Mouse (Mus musculus) neural tube, embryonic 15.5 days (tissue): Measurements from ENCODE around the gene Mrps23. TPM values are rescaled to one million over a fixed set of nuclear protein-coding genes. Genes with fewer than 3 reads are reported as not detected.
A peak's percentile ranks its signal among the peaks of the same experiment; 100 is the strongest.

Experiments
- ATAC-seq: fragments of 200-750 bp; cut with Nextera tagmentation; 2 replicates; pipeline ENCODE4 v1.8.0; 2017; ENCODE audit warnings: mild to moderate bottlenecking, moderate TSS enrichment, moderate library complexity; ENCODE audit not compliant: low FRiP score
- H3K27ac ChIP-seq: fragments of 300-500 bp; sonication (generic); replicated peaks from 2 replicates; pipeline ENCODE4 v1.5.1; 2015; ENCODE audit warnings: mild to moderate bottlenecking, inconsistent platforms
- H3K27me3 ChIP-seq: fragments of 300-500 bp; sonication (generic); replicated peaks from 2 replicates; pipeline ENCODE4 v1.6.1; 2015; ENCODE audit warnings: inconsistent platforms
- H3K36me3 ChIP-seq: fragments of 300-500 bp; sonication (generic); 2 replicates; pipeline ENCODE4 v1.6.1; 2015; ENCODE audit warnings: inconsistent platforms
- H3K4me1 ChIP-seq: fragments of 300-500 bp; sonication (generic); 2 replicates; pipeline ENCODE4 v1.6.1; 2015; ENCODE audit warnings: inconsistent platforms
- H3K4me2 ChIP-seq: fragments of 300-500 bp; sonication (generic); 2 replicates; pipeline ENCODE4 v1.6.1; 2015; ENCODE audit warnings: inconsistent platforms, mild to moderate bottlenecking, moderate library complexity
- H3K4me3 ChIP-seq: fragments of 300-500 bp; sonication (generic); replicated peaks from 2 replicates; pipeline ENCODE4 v1.5.1; 2015; ENCODE audit warnings: mild to moderate bottlenecking, inconsistent platforms
- H3K9ac ChIP-seq: fragments of 300-500 bp; sonication (generic); replicated peaks from 2 replicates; pipeline ENCODE4 v1.6.1; 2015; ENCODE audit warnings: mild to moderate bottlenecking, inconsistent platforms
- H3K9me3 ChIP-seq: fragments of 300-500 bp; sonication (generic); replicated peaks from 2 replicates; pipeline ENCODE4 v1.6.1; 2016; ENCODE audit warnings: inconsistent platforms
- WGBS: fragments of 180-500 bp; shearing (Covaris S2); methylation state at CpG from one replicate; pipeline ENCODE4 v1.1.7; 2015; ENCODE audit warnings: mixed read lengths; 5-methylcytosine and 5-hydroxymethylcytosine counted together
- polyA plus RNA-seq: library from polyadenylated mRNA; unstranded; fragments of >200 nt; fragmentation: Nextera tagmentation; extraction: Ambion mirVana; gene quantifications from 2 replicates; pipeline ENCODE4 v1.2.1, GENCODE M21; 2015

Mrps23 gene
- polyA plus RNA-seq, 1 experiment from 2014 or later: 64.9 TPM

GRCm38 (mm10) chr11:88214881-88215831 is 11.0 kb downstream of the Mrps23 start:
- Histone ChIP-seq H3K36me3 (peaks cover 18% of the 10 kb centered on the region), H3K4me2 (peak overlapping the region; percentile 52), H3K4me1 (peaks cover 20% of the 10 kb centered on the region), H3K9ac (peak overlapping the region; percentile 22; the same call in 1 of the 2 replicates), H3K9me3 (no peaks in the 10 kb centered on the region), H3K4me3 (peak overlapping the region; percentile 23), H3K27ac (peak overlapping the region; percentile 78), H3K27me3 (no peaks in the 10 kb centered on the region)
- WGBS: 48% methylated on average over 21 of the region's 21 CpGs
- ATAC-seq: peak; percentile 80

GRCm38 (mm10) chr11:88216231-88216685 is 12.1 kb downstream of the Mrps23 start:
- Histone ChIP-seq H3K4me2 (peak overlapping the region; percentile 52), H3K4me1 (peaks cover 20% of the 10 kb centered on the region), H3K4me3 (peak overlapping the region; percentile 23), H3K9me3 (no peaks in the 10 kb centered on the region), H3K27ac (peak overlapping the region; percentile 78), H3K27me3 (no peaks in the 10 kb centered on the region), H3K36me3 (peaks cover 7% of the 10 kb centered on the region), H3K9ac (peak overlapping the region; percentile 26)
- WGBS: 7% methylated on average over 10 of the region's 10 CpGs
- ATAC-seq: peak; percentile 43; the same call in 1 of the 2 replicates

GRCm38 (mm10) chr11:88218155-88218554 is 14.0 kb downstream of the Mrps23 start:
- WGBS: 92% methylated on average over 6 of the region's 6 CpGs
- ATAC-seq: no peak
- H3K9ac ChIP-seq: no peak overlapping the region
- H3K27me3 ChIP-seq: no peaks in the 10 kb centered on the region
- H3K4me2 ChIP-seq: no peak overlapping the region
- peaks cover 20% of the 10 kb centered on the region for H3K4me1 ChIP-seq
- H3K27ac ChIP-seq: no peak overlapping the region
- no peaks in the 10 kb centered on the region for H3K9me3 ChIP-seq
- H3K4me3 ChIP-seq: no peak overlapping the region
- no peaks in the 10 kb centered on the region for H3K36me3 ChIP-seq

GRCm38 (mm10) chr11:88218586-88218985 is 14.4 kb downstream of the Mrps23 start:
- Histone ChIP-seq H3K9me3 (no peaks in the 10 kb centered on the region), H3K27ac (no peak overlapping the region), H3K4me3 (no peak overlapping the region), H3K4me2 (no peak overlapping the region), H3K9ac (no peak overlapping the region), H3K36me3 (no peaks in the 10 kb centered on the region), H3K4me1 (peaks cover 20% of the 10 kb centered on the region), H3K27me3 (no peaks in the 10 kb centered on the region)
- ATAC-seq: no peak
- WGBS: 73% methylated on average over 7 of the region's 7 CpGs

- Histone ChIP-seq H3K4me2 (no peak overlapping the region), H3K9me3 (no peaks in the 10 kb centered on the region), H3K27ac (no peak overlapping the region), H3K4me1 (no peaks in the 10 kb centered on the region), H3K9ac (no peak overlapping the region), H3K27me3 (no peaks in the 10 kb centered on the region), H3K36me3 (no peaks in the 10 kb centered on the region), H3K4me3 (no peak overlapping the region)
- ATAC-seq: no peak
- 76% methylated on average over 15 of the region's 15 CpGs for WGBS
Measured at GRCm38 (mm10) chr11:88221929-88222475, 17.8 kb downstream of the Mrps23 start.

- no peaks in the 10 kb centered on the region for H3K36me3 ChIP-seq
- no peaks in the 10 kb centered on the region for H3K9me3 ChIP-seq
- H3K27ac ChIP-seq: no peak overlapping the region
- H3K4me2 ChIP-seq: no peak overlapping the region
- H3K27me3 ChIP-seq: no peaks in the 10 kb centered on the region
- no peak for ATAC-seq
- no peak overlapping the region for H3K9ac ChIP-seq
- no peak overlapping the region for H3K4me3 ChIP-seq
- H3K4me1 ChIP-seq: peaks cover 3% of the 10 kb centered on the region; the same call in 1 of the 2 replicates
- WGBS: 90% methylated on average over 17 of the region's 17 CpGs
Measured at GRCm38 (mm10) chr11:88227001-88227957, 23.1 kb downstream of the Mrps23 start.

- no peak for ATAC-seq
- 68% methylated on average over 4 of the region's 4 CpGs for WGBS
- H3K36me3 ChIP-seq: no peaks in the 10 kb centered on the region
- H3K27ac ChIP-seq: no peak overlapping the region
- H3K4me2 ChIP-seq: no peak overlapping the region
- no peak overlapping the region for H3K4me3 ChIP-seq
- no peaks in the 10 kb centered on the region for H3K9me3 ChIP-seq
- H3K4me1 ChIP-seq: peaks cover 35% of the 10 kb centered on the region
- H3K27me3 ChIP-seq: no peaks in the 10 kb centered on the region
- H3K9ac ChIP-seq: no peak overlapping the region
Measured at GRCm38 (mm10) chr11:88231213-88231790, 27.1 kb downstream of the Mrps23 start.

GRCm38 (mm10) chr11:88233528-88234427 is 29.6 kb downstream of the Mrps23 start:
- 17% methylated on average over 17 of the region's 17 CpGs for WGBS
- peak overlapping the region; percentile 54; the same call in 1 of the 2 replicates for H3K27ac ChIP-seq
- no peaks in the 10 kb centered on the region for H3K27me3 ChIP-seq
- peaks cover 35% of the 10 kb centered on the region for H3K4me1 ChIP-seq
- H3K4me3 ChIP-seq: no peak overlapping the region
- no peaks in the 10 kb centered on the region for H3K9me3 ChIP-seq
- peak overlapping the region; percentile 11; the same call in 1 of the 2 replicates for H3K4me2 ChIP-seq
- ATAC-seq: peak; percentile 54
- 0 out of 2 replicates have a peak overlapping the region, but pooled peaks have one; percentile 7 for H3K9ac ChIP-seq
- no peaks in the 10 kb centered on the region for H3K36me3 ChIP-seq

- Histone ChIP-seq H3K27ac (no peak overlapping the region), H3K4me3 (no peak overlapping the region), H3K9me3 (no peaks in the 10 kb centered on the region), H3K4me2 (no peak overlapping the region), H3K36me3 (no peaks in the 10 kb centered on the region), H3K27me3 (no peaks in the 10 kb centered on the region), H3K4me1 (peaks cover 35% of the 10 kb centered on the region), H3K9ac (no peak overlapping the region)
- 29% methylated on average over 4 of the region's 4 CpGs for WGBS
- ATAC-seq: no peak
Measured at GRCm38 (mm10) chr11:88234789-88235188, 30.6 kb downstream of the Mrps23 start.
